In genomic region chr7:72181651-72182050, GRCm38 (mm10) we compare ENCODE assay signal across 25 mouse cellular contexts.
"Had no signal": no experiment of that assay in that cellular context is flagged by ENCODE, and none has a peak within 500 bp of the region (broad histone marks: within the 10 kb centered on the region; RNA-seq: fewer than 3 reads in every experiment).

No protein-coding gene starts in this region.

- DNase-seq: kidney, adult 18-20 months; kidney, adult 9 months; kidney, postnatal 14 days; kidney, postnatal 4 days; left cerebral cortex, postnatal 4 days; lung, postnatal 10 days; lung, postnatal 4 days; right cerebral cortex, adult 18-20 months; right cerebral cortex, postnatal 14 days; right cerebral cortex, postnatal 4 days; thymus, adult 2 months; thymus, postnatal 14 days; thymus, postnatal 4 days had no signal

- H3K9me3 ChIP-seq: limb, embryonic 12.5 days; limb, embryonic 15.5 days; liver, embryonic 15.5 days; lung, embryonic 15.5 days; megakaryocyte, embryonic 14.5 days; midbrain, embryonic 10.5 days; midbrain, embryonic 13.5 days; neural tube, embryonic 12.5 days; neural tube, embryonic 15.5 days had no signal

- H3K36me3 ChIP-seq: limb, embryonic 12.5 days; limb, embryonic 15.5 days; liver, embryonic 15.5 days; lung, embryonic 15.5 days; midbrain, embryonic 10.5 days; midbrain, embryonic 13.5 days; neural tube, embryonic 12.5 days; neural tube, embryonic 15.5 days had no signal

- H3K9ac ChIP-seq: limb, embryonic 12.5 days; limb, embryonic 15.5 days; liver, embryonic 15.5 days; lung, embryonic 15.5 days; midbrain, embryonic 13.5 days; neural tube, embryonic 12.5 days; neural tube, embryonic 15.5 days had no signal

- ATAC-seq: inflammation-experienced regulatory T-cells, adult 6 months; intestine, embryonic 16.5 days; midbrain, embryonic 13.5 days had no signal

- H3K4me3 ChIP-seq: limb, embryonic 12.5 days; limb, embryonic 15.5 days; liver, embryonic 15.5 days; lung, embryonic 15.5 days; megakaryocyte, embryonic 14.5 days; midbrain, embryonic 10.5 days; midbrain, embryonic 13.5 days; neural tube, embryonic 12.5 days; neural tube, embryonic 15.5 days had no signal

- H3K27me3 ChIP-seq: limb, embryonic 12.5 days; limb, embryonic 15.5 days; liver, embryonic 15.5 days; lung, embryonic 15.5 days; megakaryocyte, embryonic 14.5 days; midbrain, embryonic 13.5 days; neural tube, embryonic 12.5 days; neural tube, embryonic 15.5 days had no signal

- H3K4me2 ChIP-seq: limb, embryonic 12.5 days; limb, embryonic 15.5 days; liver, embryonic 15.5 days; lung, embryonic 15.5 days; midbrain, embryonic 13.5 days; neural tube, embryonic 12.5 days; neural tube, embryonic 15.5 days had no signal

- H3K4me1 ChIP-seq: limb, embryonic 12.5 days; limb, embryonic 15.5 days; liver, embryonic 15.5 days; lung, embryonic 15.5 days; megakaryocyte, embryonic 14.5 days; neural tube, embryonic 12.5 days had no signal

- H3K27ac ChIP-seq: limb, embryonic 12.5 days; limb, embryonic 15.5 days; liver, embryonic 15.5 days; lung, embryonic 15.5 days; midbrain, embryonic 10.5 days; midbrain, embryonic 13.5 days; neural tube, embryonic 12.5 days; neural tube, embryonic 15.5 days; stomach, postnatal 0 days had no signal
